Mouse (Mus musculus) telencephalon, adult 2 months (tissue): ENCODE measurements around the gene Polm.

Experiments
- DNase-seq: peaks from one replicate; pipeline ENCODE4 v3.0.0-alpha.2; 2011; ENCODE audit warnings: low read depth, low spot score

Polm gene

DNA sequence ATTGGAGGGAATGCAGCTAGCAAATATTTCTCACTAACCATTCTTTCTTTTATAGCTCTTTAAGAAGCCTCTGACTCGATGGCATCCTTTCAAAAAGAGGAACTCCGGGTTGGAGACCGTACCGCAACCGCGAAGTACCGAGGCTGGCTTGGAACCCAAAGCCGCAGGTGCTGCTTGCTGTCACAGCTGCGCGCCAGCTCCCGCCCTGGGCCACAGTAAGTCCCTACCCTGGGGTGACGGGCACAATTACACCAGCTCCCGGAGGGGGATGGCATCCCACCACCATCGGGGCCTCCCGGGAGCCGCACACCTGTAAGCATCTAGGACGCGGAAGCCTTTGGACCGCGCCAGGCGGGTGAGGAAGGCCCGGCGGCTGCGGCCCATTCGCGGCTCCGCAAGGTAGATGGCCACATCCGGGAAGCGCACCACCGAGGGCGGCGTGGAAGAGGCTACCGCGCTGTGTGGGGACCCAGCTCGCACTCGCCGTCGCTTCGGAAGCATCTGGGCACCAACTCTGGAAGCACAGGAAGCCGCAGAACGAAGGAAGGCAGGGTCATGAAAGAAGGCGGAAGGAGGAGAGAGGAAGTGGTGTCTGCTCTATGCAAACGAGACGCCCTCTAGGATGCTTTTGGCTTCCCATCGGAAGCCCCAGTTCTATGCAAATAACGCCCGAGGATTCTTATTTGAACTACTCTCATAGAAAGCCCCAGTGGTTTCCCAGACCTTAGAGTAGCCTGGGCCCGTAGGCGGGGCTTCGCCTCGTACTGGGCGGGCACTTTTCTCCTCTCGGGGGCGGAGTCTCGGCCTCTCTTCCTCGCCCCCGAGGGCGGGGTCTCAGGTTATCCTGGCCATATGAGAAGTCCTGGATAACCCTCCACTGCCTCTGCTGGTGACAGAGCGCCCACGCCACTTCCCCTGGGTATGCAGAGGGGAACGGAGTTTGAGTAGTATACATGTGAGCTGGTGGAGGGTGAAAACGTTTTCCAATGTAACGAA is at the start of gene Polm:
TSS of gene Polm (minus strand) at position 766 of the 996 bp plus-strand sequence.
- DNase-seq: peak; percentile 80

DNA sequence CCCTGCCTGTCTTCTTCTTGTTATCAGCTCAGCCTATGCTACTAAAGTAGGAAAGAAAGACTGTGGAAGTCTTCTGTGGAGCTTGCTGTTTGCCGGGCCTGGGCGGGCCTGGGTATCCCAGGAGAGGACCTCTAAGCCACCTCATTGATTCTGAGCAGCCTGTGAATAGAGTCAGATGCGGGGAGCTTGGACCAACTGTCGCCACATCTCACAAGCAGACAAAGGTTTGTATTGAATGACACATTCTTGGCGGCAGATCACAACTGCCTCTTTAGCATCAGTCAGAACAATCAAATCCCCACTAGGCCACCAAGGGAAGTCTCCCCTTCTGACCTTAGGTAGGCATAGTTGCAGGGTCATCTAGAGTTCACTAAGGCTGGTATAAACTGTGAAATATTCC is 49.4 kb upstream of the Polm start:
- DNase-seq: no peak

DNA sequence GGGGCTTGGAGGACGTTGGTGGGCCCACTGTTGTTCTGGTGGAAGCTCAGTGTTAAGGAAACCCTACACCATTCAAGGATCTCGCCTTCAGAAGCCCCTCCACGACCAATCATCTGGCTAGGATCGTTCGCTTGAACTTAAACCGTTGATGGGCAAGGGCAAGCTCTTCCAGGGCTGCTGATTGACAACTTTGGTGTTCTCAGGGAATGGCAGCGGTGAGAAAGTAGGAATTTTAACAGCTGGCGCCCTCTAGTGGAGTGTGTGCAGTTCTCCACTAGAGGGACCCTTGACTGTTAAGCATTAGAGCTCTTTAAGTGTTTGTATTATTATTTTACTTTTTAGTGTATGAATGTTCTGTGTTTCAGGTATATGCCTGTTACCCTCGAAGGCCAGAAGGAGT is 48.4 kb upstream of the Polm start:
- DNase-seq: no peak

DNA sequence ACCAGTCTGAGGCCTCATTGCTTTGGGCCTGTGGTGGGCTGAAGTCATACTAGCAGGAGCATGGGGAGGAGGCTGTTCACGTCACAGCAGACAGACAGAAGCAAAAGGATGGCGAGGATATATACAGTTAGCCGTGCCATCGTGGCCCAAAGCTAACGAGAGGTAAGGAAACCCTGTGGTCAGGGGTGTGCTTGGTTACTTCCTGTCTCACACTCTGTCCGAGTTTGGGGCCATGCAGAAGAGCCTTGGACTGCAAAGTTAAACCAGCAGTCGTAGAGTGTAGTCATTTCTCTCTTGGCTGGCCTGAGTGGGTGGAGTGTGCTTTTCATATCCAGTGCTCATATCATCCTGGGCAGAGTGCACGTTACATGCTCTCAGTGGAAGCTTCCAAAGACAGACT is 44.7 kb upstream of the Polm start:
- DNase-seq: no peak

DNA sequence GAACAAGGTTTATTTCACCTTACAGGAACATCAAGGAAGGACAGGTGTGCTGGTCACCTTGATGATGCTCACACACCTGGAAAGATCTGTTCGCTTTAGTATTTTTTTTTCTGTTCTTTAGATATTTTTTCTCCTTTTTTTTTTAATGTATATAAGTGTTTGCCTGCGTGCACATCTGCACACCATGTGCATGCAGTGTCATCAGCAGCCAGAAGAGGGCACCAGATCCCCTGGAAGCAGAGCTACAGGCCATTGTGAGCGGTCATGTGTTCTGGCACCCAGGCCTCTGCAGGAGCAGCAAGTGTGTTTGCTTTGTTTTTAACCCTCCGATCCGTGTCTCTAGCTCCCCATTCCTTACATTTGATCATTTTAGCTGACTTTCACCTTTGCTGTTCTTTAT is 42.1 kb upstream of the Polm start:
- DNase-seq: no peak

DNA sequence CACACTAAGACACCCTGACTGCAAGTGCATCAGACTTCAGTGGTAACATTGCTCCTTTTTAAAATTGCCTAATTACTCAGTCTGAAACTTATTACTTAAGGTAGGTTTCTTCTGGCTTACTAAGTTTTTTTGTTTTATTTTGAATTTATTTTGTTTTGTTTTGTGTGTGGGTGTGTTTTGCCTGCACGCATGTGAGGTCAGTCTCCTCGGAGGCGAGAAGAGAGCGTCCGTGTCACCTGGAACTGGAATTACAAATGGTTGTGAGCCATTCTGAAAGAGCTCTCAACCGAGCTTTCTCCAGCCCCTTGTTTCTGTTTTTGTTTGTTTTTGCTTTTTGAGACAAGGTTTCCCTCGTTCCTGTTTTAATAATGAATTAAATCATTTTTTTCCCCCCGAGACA is 40.8 kb upstream of the Polm start:
- no peak for DNase-seq

DNA sequence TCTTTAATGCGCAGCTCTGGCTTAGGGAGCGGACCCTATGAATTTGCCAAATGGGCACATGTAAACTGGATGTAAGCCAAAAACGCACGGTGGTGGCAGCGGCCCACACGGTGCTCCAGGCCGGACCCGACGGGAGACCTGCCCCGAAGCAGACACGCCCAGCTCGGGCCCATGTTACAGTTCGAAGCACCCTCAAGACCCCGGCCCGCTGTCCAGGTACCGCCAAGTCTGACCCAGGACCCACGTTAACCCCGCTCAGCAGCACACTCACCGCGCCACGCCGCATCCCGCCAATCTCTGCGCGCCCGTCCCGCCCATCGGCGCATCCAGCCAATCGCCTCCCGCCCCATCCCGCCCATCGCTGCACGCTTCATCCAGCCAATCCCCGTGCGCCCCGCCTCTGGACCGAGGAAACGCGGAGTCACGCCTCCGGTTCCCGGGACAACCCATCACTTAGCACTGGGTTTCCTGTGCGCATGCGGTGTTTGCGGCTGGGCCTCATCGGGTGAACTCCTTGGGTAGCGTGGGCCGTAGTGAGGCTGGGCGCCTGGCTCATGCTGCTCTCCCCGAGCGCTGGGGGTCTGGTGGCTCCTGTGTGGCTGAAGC is 40.2 kb upstream of the Polm start, which contains the start of gene Pold2:
TSS of gene Pold2 (minus strand) at position 372 of the 606 bp plus-strand sequence.
- DNase-seq: peak; percentile 95

DNA sequence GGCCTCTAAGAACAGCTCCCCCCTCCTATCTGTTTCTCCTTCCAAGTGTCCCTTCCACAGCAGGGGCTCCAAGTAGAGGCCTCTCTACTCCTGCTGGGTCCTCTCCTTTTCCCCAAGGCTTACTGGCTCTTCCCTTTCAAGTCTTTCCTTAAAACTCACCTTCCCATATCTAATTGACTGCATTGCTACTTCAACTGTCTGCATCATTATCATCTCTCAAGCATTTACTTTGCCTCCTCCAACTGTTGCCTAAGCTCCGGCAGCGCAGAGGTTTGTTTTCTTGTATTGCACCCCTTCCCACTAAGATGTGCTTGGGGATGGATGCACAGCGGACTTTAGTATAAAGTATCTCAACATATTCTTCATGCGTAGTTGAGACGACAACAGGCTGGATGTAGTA is 39.6 kb upstream of the Polm start:
- no peak for DNase-seq

DNA sequence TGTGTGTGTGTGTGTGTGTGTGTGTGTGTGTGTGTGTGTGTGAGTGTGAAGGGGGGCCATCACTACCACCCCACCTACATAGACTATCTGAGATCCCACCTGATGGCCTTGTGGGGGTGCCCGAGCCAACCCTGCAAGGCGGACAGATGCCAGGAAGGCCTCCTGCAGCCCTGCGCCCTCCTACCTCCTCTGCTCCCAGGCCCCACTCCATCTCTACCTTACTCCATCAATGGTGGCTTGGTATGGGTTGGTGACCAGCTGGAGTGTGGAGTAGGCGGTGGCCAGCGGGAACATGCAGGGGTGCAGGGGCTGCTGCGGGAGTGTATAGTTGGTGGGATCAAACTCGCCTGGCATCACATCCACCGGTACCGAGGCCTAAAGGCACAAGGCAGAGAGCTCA is 35.4 kb upstream of the Polm start:
- DNase-seq: no peak

DNA sequence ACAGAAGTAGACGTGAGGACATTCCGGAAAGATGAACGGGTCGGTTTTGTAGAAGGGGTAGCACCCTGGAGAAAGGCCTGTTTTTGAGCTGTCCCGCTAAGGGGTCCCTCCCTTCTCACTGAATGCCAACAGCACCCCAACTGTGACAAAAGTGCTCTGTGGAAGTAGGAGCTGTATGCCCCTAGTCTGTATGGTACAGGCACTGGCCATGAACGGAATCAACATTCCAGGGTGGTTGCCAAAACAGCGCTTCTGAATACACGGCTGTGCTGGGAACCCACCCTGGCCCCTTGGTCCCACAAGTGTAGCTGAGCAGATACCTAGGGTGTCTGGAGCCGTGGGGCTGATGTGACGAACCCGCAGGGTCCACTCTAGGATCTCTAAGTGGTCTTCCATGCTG is 34.9 kb upstream of the Polm start:
- no peak for DNase-seq

DNA sequence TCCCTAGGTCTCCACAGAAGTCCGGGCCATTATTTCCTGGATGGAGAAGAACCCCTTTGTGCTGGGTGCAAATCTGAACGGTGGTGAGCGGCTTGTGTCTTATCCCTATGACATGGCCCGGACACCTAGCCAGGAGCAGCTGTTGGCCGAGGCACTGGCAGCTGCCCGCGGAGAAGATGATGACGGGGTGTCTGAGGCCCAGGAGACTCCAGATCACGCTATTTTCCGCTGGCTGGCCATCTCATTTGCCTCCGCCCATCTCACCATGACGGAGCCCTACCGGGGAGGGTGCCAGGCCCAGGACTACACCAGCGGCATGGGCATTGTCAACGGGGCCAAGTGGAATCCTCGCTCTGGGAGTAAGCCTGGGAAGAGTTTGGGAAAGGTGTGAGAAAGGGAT is 32.3 kb upstream of the Polm start:
- no peak for DNase-seq

DNA sequence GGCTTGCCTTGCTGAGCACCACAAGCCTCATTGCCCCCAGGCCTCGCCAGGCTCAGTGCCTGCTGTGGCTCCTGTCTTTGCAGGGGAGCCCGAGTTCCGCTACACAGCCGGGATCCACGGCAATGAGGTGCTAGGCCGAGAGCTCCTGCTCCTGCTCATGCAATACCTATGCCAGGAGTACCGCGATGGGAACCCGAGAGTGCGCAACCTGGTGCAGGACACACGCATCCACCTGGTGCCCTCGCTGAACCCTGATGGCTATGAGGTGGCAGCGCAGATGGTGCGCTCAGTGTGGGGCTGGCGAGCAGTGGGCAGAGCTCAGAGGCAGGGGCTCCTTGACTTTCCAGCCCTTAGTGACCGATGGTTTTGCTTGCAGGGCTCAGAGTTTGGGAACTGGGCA is 31.5 kb upstream of the Polm start:
- DNase-seq: no peak

DNA sequence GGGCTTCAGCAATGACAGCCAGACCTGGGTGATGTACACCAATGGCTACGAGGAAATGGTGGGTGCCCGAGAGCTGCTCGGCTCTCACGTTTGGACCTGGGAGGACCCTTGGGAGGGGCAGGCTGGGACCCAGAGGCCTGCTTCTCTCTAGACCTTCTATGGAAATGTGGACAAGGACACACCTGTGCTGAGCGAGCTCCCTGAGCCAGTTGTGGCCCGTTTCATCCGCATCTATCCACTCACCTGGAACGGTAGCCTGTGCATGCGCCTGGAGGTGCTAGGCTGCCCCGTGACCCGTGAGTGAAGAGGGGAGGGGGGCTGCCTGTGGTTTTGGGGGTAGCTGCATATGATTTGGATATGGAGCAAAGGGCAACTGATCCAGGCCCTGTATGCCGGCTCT is 30.5 kb upstream of the Polm start:
- no peak for DNase-seq

DNA sequence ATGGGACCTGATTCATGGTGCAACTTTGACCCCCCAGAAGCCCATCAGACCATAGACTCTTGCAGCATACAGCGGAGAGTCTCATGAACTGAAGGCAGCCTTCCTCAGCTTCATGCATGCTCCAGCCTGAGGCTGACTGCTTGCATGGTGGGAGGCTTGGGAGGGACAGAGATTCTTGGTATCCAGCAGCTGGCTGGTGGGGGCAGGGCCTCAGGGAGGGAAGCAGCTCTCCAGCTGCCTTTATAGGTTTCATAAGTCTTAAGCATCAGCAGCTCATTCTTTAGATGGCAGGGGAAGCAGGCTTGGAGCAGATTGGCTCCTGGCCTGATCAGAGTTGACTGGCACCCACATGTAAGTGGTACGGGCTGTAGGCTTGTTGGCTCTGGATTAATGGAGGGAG is 29.4 kb upstream of the Polm start:
- DNase-seq: no peak

DNA sequence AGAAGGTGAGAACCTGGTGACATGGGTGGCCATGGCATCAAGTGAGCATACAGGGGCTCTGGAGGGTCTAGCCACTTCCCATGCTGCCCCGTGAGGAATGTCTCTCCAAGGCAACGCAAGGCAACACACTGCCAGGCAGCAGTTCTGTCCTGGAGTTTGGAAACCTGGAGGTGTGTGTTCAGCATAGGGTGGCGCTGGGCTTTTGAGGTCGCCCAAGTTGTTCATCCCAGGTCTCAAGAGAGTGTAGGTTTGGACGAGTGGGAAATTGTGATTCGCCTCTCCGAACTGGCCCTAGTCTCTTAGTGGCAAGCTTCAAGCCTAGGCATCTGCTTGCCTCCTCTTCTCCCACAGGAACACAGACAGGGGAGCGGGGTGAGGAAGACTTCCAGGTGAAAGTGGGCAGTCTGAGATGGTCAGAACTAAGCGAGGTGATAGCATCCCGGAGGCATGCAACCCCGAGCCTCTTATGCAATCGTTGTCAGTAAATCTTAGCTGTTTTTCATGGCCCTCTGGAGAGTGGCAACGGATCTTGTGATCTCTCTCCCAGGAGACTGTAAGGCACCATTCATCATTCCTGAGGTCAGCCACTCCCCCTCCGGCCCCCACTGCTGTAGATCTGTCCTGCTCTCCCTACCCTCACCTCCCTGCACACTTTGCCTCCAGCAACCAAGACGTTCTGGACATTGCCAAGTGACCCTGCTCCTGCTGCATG is 24.7 kb upstream of the Polm start:
- DNase-seq: no peak

DNA sequence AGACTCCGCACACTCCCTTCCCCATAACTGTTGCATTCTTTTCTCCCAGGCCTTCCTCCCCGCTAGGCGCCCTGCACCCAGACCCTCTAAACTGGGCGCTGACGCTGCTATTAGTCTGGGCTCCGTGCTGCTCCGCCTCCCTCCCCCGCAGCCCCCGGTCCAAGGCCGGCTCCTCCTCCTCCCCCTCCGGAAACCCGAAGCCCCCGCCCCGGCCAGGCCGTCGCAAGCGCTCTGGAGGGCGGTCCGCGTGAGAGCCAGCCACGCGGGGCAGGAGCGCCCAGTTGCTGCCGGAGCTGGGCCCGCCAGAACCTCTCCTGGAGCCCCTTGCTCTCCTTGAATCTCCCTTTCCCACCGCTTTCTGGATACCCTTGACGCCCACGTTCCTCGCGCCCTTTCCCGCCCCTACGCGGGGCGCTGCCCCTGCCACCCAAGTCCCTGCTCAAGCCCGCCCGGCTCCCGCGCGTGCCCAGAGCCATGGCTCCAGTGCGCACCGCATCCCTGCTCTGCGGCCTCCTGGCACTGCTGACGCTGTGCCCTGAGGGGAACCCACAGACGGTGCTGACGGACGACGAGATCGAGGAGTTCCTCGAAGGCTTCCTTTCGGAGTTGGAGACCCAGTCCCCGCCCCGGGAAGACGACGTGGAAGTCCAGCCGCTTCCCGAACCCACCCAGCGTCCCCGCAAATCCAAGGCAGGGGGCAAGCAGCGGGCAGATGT is 24.0 kb upstream of the Polm start, which contains the start of gene Aebp1:
TSS of gene Aebp1 (plus strand) at position 270 of the 716 bp plus-strand sequence.
- no peak for DNase-seq

DNA sequence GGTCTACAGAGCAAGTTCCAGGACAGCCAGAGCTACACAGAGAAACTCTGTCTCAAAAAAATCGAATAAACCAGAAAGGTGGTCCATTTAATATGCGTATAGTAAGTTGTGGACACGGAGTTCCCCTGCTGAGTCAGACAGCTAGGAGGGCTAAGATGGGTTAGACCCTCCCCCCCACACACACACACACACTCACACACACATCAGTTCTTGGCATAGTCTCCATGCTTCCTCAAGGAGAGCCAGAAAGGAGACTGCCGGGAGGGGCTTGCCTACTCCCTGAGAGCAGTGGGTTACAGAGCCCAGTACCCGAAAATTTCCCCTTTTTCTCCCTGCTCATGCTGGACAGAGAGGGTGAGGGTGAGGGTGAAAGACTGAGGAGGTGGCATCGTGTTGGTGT is 22.8 kb upstream of the Polm start:
- no peak for DNase-seq

DNA sequence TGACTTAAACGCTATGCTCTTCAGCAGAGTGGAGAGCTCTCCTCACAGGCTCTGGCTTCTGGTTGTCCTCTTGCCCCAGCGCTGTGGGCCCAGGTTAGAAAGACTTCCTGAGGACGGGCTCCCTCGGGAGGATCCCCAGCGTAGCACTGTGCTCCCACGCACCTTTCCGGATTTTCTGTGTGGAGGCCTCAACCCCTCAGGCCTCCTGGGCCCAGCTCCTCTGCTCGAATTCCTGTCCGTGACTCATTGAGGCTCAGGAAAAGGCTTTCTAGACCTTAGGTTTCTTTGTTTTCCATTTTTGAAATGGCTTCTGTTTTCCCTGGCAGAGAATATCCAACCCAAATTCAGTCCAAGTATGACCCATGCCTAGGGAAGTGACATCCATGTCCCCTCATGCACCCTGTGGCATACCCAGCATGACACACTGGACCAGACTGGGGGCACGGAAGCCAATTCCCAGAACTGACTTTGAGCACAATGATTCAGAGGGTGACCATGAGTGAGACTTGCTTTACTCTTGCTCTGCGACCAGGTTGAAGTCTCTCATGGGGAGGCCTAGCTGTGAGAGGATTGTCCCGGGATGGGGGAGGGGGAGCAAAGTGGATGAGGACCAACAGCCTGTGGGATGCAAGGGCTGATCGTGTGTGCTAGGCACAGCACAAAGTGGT is 22.2 kb upstream of the Polm start:
- no peak for DNase-seq

DNA sequence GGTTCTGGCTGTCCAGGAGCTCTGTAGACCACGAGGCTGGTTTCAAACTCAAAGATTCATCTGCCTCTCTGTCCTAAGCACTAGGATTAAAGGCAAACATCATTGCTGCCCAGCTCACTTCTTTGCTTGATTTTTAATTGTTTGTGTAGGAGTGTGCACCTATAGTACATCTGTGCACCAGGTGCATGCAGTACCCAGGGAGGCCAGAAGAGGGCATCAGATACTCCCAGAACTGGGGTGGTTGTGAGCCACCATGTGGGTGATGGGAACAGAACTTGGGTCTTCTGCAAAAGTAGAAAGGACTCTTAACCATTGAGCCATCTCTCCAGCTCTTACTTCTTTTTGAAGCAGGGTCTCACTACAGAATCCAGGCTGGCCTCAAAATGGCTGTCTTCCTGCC is 20.9 kb upstream of the Polm start:
- no peak for DNase-seq

DNA sequence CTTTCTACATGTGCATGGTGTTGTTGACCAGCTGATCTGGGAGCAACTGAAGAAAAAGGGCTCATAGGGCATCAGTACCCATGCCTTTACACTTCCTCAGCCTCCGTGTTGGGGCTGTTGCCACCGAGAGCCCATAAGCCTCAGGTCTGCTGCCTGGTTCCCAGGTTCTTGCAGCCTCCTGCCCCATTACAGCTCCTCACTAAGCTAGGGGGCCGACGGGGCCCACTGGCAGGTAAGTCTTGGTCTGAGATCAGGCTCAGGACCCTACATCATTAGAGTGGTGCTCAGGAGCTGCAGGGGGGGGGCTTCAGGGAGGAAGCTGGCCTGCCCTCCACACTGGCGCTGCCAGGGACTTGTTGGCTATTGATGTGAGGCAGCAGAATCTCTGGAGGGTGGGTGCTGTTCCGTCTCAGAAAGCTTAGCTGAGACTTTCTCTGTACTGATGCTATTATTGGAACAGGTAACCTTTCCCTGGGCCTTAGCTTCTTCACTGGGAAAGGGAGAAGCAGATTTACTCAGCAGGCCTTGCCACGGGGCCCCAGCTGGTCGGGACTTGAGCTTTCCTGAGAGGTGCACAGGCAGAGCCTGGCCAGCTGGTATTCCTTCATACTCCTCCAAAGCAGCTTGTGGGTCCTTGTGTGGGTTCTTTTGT is 18.8 kb upstream of the Polm start:
- DNase-seq: no peak

DNA sequence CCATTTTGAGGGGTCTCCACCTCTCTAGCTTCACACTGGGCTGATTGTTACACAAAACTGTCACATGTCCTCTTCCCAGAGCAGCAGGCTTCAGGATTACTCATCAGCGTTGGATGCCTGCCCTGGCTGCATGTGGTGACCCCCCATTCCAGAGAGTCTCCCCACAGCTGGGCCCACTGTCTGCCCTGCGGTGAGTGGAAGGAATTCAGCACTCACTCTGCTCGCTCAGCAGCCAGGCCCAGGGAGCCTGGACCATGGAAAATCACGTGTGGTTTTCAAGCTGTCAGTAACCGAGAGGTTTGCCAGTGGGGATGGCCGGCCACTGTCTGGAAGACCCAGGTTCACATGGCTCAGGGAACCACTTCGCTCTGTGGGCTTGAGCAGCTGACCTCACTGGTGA is 18.1 kb upstream of the Polm start:
- DNase-seq: peak; percentile 55
